Mouse (Mus musculus) bone marrow, adult 2 months (tissue): Measurements from ENCODE around the gene Rps27l. TPM values are rescaled to one million over a fixed set of nuclear protein-coding genes. Genes with fewer than 3 reads are reported as not detected.

ENCODE experiments used
- H3K27ac ChIP-seq: fragments of 200-500 bp; 2 replicates; pipeline ENCODE4 v1.5.1; 2012; ENCODE audit warnings: low read depth, mild to moderate bottlenecking, control low read depth, inconsistent platforms, low read length; ENCODE audit not compliant: control insufficient read depth, poor library complexity, insufficient read depth
- H3K4me1 ChIP-seq: fragments of 200-500 bp; 2 replicates; pipeline ENCODE4 v1.6.1; 2011; ENCODE audit warnings: low read length; ENCODE audit not compliant: control insufficient read depth, insufficient read depth
- H3K4me3 ChIP-seq: fragments of 200-500 bp; replicated peaks from 2 replicates; pipeline ENCODE3; 2011; ENCODE audit warnings: mild to moderate bottlenecking, low read depth, low read length, control low read depth; ENCODE audit not compliant: control insufficient read depth
- CTCF ChIP-seq: fragments of 200-500 bp; IDR thresholded peaks from 2 replicates; pipeline ENCODE4 v1.5.1; 2011; ENCODE audit warnings: low read length, control low read depth; ENCODE audit not compliant: control insufficient read depth, insufficient read depth
- POLR2A ChIP-seq: fragments of 200-500 bp; IDR thresholded peaks from 2 replicates; pipeline ENCODE4 v1.6.1; 2011; ENCODE audit warnings: low read depth, mild to moderate bottlenecking, control low read depth, low read length, borderline replicate concordance; ENCODE audit not compliant: control insufficient read depth
- WGBS: fragments of 180-500 bp; shearing (Covaris S2); methylation state at CpG from one replicate; pipeline ENCODE4 v1.1.7; 2018; 5-methylcytosine and 5-hydroxymethylcytosine counted together
- polyA plus RNA-seq: library from polyadenylated mRNA; stranded (reverse); fragments of >200 nt; gene quantifications from 2 replicates; pipeline ENCODE4 v1.2.4, GENCODE M21; 2011; ENCODE audit warnings: low replicate concordance; ENCODE audit not compliant: missing spikeins, insufficient read depth, insufficient read length

The Rps27l gene
- polyA plus RNA-seq, 1 experiment = 183 TPM

DNA sequence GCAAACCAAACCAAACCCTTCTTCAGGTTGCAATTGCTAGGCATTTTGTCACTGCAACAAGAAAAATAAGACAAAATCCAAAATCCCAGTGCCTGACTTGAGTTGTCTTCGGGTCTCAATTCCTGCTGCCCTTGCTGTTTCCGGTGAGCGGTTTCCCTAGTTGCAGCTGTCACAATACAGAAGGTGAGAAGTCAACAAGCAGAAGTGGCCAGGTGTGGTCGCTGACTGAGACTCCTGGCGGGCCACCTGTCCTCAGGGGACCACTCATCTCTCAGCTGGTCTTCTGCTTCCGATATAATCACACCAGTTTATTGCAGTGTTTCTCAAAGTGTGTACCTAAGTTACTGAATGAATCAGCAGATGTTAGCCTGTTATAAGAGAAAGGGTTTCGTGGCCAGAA lies 15.5 kb upstream of the Rps27l start:
- no peak overlapping the region for H3K27ac ChIP-seq
- TF ChIP-seq POLR2A (no peak), CTCF (no peak)
- 72% methylated on average over 7 of the region's 7 CpGs for WGBS
- no peak overlapping the region for H3K4me3 ChIP-seq
- no peaks in the 10 kb centered on the region for H3K4me1 ChIP-seq

DNA sequence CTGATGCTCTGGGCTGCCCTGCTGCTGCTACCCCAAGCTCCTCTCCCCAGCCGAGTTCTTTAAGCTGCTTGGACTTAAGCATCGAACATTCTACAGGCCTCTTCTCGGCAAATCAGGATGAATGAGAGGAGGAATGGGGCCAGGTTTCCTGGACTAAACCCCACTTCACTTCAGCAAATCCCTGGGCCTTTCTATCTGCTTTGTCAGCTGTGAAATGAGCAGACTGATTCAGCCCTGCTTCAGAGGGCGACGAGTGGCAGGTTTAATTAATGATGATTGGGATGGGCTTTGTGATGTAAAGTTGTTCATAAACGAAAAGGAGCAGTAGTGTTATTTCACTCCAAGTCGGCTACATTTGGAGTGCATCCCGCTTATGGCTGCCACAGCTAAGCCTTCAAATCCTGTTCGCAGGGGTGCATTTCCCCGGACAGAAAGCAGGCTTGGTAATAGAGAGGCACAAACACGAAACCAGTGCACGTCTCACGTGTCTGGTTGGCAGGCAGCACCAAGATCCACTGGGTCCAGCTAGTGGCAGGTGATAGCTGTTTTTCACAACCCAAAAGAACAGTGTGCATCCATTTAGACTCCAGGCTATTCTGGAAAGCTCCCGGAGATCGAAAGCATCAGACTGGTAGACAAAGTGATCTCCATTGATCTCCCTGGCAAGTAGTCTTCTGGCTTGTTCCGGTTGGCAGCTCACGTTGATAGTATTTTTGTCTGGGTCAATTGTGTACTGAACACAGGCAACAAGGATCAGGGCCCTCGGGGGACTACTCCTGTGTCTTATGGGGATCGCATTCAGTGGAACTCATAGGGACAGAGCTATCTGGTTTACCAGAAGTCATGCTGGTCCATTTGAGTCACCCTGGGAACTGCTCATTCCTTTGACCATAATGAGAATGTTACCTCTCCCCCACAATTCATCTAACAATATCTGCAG lies 11.7 kb upstream of the Rps27l start:
- TF ChIP-seq CTCF (no peak), POLR2A (no peak)
- Histone ChIP-seq H3K4me3 (no peak overlapping the region), H3K4me1 (no peaks in the 10 kb centered on the region; the same call in 1 of the 2 replicates), H3K27ac (no peak overlapping the region)
- WGBS = 87% methylated on average over 19 of the region's 19 CpGs

- Histone ChIP-seq H3K4me3 (no peak overlapping the region), H3K27ac (no peak overlapping the region), H3K4me1 (no peaks in the 10 kb centered on the region; the same call in 1 of the 2 replicates)
- TF ChIP-seq CTCF (no peak), POLR2A (no peak)
- WGBS = 29% methylated on average over 8 of the region's 8 CpGs
These were observed 8.4 kb upstream of the Rps27l start for GRCm38 (mm10) chr9:66937507-66937906.

DNA sequence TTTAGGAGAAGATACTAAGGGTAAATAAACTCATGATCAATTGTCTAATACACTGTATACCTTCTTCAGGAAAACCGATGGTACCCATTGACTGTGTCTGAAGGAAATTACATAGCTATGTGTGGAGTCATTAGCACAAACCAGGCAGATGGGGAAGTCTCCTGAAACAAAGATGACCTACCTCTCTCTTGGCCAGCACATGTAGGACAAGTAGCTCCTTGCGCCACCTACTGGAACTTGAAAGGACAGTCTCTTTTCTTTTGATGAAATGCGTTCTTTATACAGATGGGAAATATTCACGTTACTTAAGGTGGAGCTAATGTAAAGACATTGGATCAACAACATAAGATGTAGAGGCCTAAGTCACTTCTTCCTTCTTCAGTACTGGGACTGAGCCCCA lies 7.0 kb upstream of the Rps27l start:
- TF ChIP-seq POLR2A (no peak), CTCF (peak; percentile 67)
- WGBS = under 1% methylated on average over 4 of the region's 4 CpGs
- no peak overlapping the region for H3K4me3 ChIP-seq
- no peak overlapping the region for H3K27ac ChIP-seq
- H3K4me1 ChIP-seq = no peaks in the 10 kb centered on the region; the same call in 1 of the 2 replicates

GRCm38 (mm10) chr9:66945161-66945560 lies 725 bp upstream of the Rps27l start:
- peak overlapping the region; percentile 75; the same call in 1 of the 2 replicates for H3K27ac ChIP-seq
- peak overlapping the region; percentile 88 for H3K4me3 ChIP-seq
- 8% methylated on average over 4 of the region's 4 CpGs for WGBS
- TF ChIP-seq POLR2A (no peak), CTCF (no peak)
- no peaks in the 10 kb centered on the region; the same call in 1 of the 2 replicates for H3K4me1 ChIP-seq

DNA sequence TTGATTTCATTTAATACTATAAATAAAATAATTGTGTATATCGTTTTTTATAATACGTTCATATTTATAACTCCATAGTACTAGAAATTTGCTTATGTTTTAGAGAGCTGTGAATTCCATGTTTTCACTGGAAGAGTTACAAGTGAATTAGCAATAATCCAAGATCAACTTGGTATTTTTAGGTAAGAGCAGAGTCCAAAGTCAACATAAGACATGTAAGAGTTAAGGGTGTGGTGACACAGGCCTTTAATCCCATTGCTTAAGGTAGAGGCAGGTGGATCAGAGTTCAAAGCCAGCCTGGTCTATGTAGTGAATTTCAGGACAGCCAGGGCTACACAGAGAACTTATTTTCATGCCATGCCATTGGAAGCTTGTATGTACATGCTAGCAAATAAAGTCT lies 2.6 kb downstream of the Rps27l start:
- no peak overlapping the region for H3K4me3 ChIP-seq
- TF ChIP-seq CTCF = no peak
- TF ChIP-seq POLR2A = no peak

DNA sequence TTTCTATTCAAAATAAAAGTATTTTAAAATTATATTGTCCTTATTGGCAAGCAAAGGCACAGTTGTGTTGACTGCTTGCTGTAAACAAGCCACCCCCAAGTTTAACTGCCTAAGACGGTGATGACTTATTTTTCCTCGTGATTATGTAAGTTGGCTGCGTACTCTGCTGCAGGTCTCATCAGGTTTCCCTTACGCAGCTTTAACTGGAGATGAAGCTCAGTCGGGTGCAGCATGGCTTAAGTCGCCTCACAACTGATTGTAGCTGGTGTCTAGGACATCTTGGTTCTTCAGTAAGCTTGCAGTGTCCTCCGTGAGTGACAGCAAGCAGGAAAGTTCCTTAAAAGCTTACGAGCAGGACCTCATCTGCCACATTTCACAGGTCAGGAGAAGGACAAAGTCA lies 6.4 kb downstream of the Rps27l start:
- WGBS = 75% methylated on average over 8 of the region's 8 CpGs
- Histone ChIP-seq H3K4me3 (no peak overlapping the region), H3K4me1 (no peaks in the 10 kb centered on the region), H3K27ac (no peak overlapping the region)
- TF ChIP-seq POLR2A (no peak), CTCF (no peak)

More for the DNA sequence above, 2.6 kb downstream of the Rps27l start:
- no peak overlapping the region for H3K27ac ChIP-seq
- 96% methylated on average over 2 of the region's 2 CpGs for WGBS
- H3K4me1 ChIP-seq = no peaks in the 10 kb centered on the region; the same call in 1 of the 2 replicates

DNA sequence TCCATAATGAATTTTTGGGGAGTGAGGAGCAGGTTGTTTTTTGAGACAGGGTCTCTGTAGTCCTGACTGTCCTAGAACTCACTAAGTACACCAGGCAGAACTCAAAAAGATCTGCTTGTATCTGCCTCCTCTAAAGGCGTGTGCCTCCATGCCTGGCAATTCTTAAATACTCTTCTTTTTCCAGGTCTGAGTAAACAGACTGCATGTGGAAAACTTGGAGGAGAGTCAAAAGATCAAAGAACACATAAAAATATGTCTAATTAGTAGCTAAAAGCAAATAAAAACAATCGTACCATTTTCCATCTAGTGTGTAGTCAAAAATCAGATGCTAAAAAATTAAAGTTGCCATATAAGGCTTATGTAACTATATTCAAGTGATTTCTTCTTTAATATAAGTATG lies 7.0 kb downstream of the Rps27l start:
- Histone ChIP-seq H3K4me1 (no peaks in the 10 kb centered on the region), H3K27ac (no peak overlapping the region), H3K4me3 (no peak overlapping the region)
- no peak for TF ChIP-seq POLR2A
- no peak for TF ChIP-seq CTCF
- WGBS = 79% methylated on average over 2 of the region's 2 CpGs

GRCm38 (mm10) chr9:66957451-66957850 lies 11.6 kb downstream of the Rps27l start:
- Histone ChIP-seq H3K4me1 (no peaks in the 10 kb centered on the region), H3K27ac (no peak overlapping the region), H3K4me3 (no peak overlapping the region)
- TF ChIP-seq CTCF = no peak
- no peak for TF ChIP-seq POLR2A
- 94% methylated on average over 3 of the region's 3 CpGs for WGBS
